Mouse (Mus musculus): ENCODE measurements around the gene Spn. TPM values are rescaled to one million over a fixed set of nuclear protein-coding genes. Genes with fewer than 3 reads are reported as not detected.
A peak's percentile ranks its signal among the peaks of the same experiment; 100 is the strongest.

Spn gene
- total RNA-seq, 1 experiment from 2014 or later, result 71.7 TPM

- ATAC-seq (ENCODE audit: extremely low read depth, insufficient number of reproducible peaks, low FRiP score, poor library complexity, severe bottlenecking), result 0 out of 2 replicates have a peak, but pooled peaks have one; percentile 20
Observed at GRCm38 (mm10) chr7:127112921-127113597, 24.6 kb downstream of the Spn start.

- ATAC-seq (ENCODE audit: extremely low read depth, insufficient number of reproducible peaks, low FRiP score, poor library complexity, severe bottlenecking), result no peak
Observed at GRCm38 (mm10) chr7:127112251-127112841, 25.3 kb downstream of the Spn start.

GRCm38 (mm10) chr7:127111461-127111860 is 26.2 kb downstream of the Spn start:
- peak; percentile 53 for ATAC-seq (ENCODE audit: extremely low read depth, insufficient number of reproducible peaks, low FRiP score, poor library complexity, severe bottlenecking)

- ATAC-seq (ENCODE audit: extremely low read depth, insufficient number of reproducible peaks, low FRiP score, poor library complexity, severe bottlenecking), result peak; percentile 72
Observed at GRCm38 (mm10) chr7:127110239-127111007, 27.2 kb downstream of the Spn start.

- ATAC-seq (ENCODE audit: extremely low read depth, insufficient number of reproducible peaks, low FRiP score, poor library complexity, severe bottlenecking), result no peak
Observed at GRCm38 (mm10) chr7:127105551-127105950, 32.1 kb downstream of the Spn start.

- ATAC-seq (ENCODE audit: extremely low read depth, insufficient number of reproducible peaks, low FRiP score, poor library complexity, severe bottlenecking), result peak; percentile 83
Observed at GRCm38 (mm10) chr7:127104560-127105332, 32.9 kb downstream of the Spn start.

- peak; percentile 61; the same call in 1 of the 2 replicates for ATAC-seq (ENCODE audit: extremely low read depth, insufficient number of reproducible peaks, low FRiP score, poor library complexity, severe bottlenecking)
Observed at GRCm38 (mm10) chr7:127103960-127104359, 33.7 kb downstream of the Spn start.

GRCm38 (mm10) chr7:127102148-127102547 is 35.5 kb downstream of the Spn start:
- ATAC-seq (ENCODE audit: extremely low read depth, insufficient number of reproducible peaks, low FRiP score, poor library complexity, severe bottlenecking), result no peak

- no peak for ATAC-seq (ENCODE audit: extremely low read depth, insufficient number of reproducible peaks, low FRiP score, poor library complexity, severe bottlenecking)
Observed at GRCm38 (mm10) chr7:127101451-127102016, 36.1 kb downstream of the Spn start.

- no peak for ATAC-seq (ENCODE audit: extremely low read depth, insufficient number of reproducible peaks, low FRiP score, poor library complexity, severe bottlenecking)
Observed at GRCm38 (mm10) chr7:127099528-127099927, 38.1 kb downstream of the Spn start.

GRCm38 (mm10) chr7:127098950-127099349 is 38.7 kb downstream of the Spn start:
- no peak for ATAC-seq (ENCODE audit: extremely low read depth, insufficient number of reproducible peaks, low FRiP score, poor library complexity, severe bottlenecking)

GRCm38 (mm10) chr7:127098521-127098920 is 39.1 kb downstream of the Spn start:
- ATAC-seq (ENCODE audit: extremely low read depth, insufficient number of reproducible peaks, low FRiP score, poor library complexity, severe bottlenecking), result no peak

GRCm38 (mm10) chr7:127096456-127096855 is 41.2 kb downstream of the Spn start:
- ATAC-seq (ENCODE audit: extremely low read depth, insufficient number of reproducible peaks, low FRiP score, poor library complexity, severe bottlenecking), result no peak

- no peak for ATAC-seq (ENCODE audit: extremely low read depth, insufficient number of reproducible peaks, low FRiP score, poor library complexity, severe bottlenecking)
Observed at GRCm38 (mm10) chr7:127093914-127094313, 43.7 kb downstream of the Spn start.

- ATAC-seq (ENCODE audit: extremely low read depth, insufficient number of reproducible peaks, low FRiP score, poor library complexity, severe bottlenecking), result peak; percentile 95
Observed at GRCm38 (mm10) chr7:127091114-127091896, 46.3 kb downstream of the Spn start, which contains the start of gene AI467606. AI467606 (plus strand) TSS chr7:127091359.

GRCm38 (mm10) chr7:127090154-127091113 is 47.2 kb downstream of the Spn start:
- ATAC-seq (ENCODE audit: extremely low read depth, insufficient number of reproducible peaks, low FRiP score, poor library complexity, severe bottlenecking), result peak; percentile 8; the same call in 1 of the 2 replicates
